Mouse (Mus musculus): ENCODE results near the gene Hsh2d. TPM values are rescaled to one million over a fixed set of nuclear protein-coding genes. Genes with fewer than 3 reads are reported as not detected.
A peak's percentile ranks its signal among the peaks of the same experiment; 100 is the strongest.

The Hsh2d gene
- polyA plus RNA-seq, 1 experiment from 2014 or later = 2.5 TPM

DNA sequence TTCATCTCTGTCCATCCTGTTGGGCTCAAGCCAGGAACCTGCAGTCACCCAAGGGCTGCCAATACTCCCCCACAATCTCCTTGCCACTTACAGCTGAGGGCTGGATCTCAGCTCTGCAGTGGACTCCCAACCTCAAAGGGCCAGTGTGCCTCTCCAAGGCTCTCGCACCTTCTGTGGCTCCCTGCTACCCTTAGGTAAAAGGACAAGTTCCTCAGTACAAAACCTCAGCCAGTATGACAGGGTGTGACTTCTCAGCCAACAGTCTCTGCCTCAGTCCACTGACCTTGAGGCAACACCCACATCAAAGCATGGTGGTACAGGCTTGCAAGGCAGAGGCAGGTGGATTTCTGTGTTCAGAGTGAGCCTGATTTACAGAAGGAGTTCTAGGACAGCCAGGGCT, 22.4 kb downstream of the Hsh2d start:
- WGBS = 78% methylated on average over 1 of the region's 1 CpGs
- no peak overlapping the region for H3K9ac ChIP-seq (ENCODE audit: low read depth, low read length)
- no peaks in the 10 kb centered on the region for H3K27me3 ChIP-seq (replicated peaks; ENCODE audit: control insufficient read depth, insufficient read depth, low read length)
- H3K4me3 ChIP-seq (ENCODE audit: low read length) = no peak overlapping the region
- H3K4me1 ChIP-seq (ENCODE audit: control insufficient read depth, insufficient read depth, low read length) = no peaks in the 10 kb centered on the region
- H3K9me3 ChIP-seq (ENCODE audit: control insufficient read depth, low read length) = no peaks in the 10 kb centered on the region
- no peak for ATAC-seq
- no peak overlapping the region for H3K27ac ChIP-seq (ENCODE audit: low read length)
- H3K4me2 ChIP-seq (ENCODE audit: low read depth, low read length) = no peak overlapping the region
- no peaks in the 10 kb centered on the region for H3K36me3 ChIP-seq (ENCODE audit: control insufficient read depth, insufficient read depth, low read length)

DNA sequence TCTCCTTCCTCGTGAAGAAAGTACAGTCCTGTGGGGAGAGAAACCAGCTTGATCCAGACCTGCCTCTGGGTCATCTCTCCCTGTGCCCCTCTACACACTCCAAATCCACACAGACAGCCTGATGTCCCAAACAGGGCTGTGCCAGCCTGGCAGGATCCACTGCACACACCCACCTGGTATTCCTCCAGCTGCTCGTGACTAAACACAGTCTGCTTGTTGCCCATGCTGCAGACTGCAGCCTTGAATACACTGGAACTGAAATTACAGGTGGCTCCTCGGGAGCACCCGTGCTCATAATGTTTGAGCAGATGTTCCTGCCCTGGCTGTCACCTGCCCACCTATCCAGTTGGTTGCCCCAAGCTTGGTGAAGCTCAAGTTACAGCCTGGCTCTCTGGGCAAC, 23.3 kb downstream of the Hsh2d start, which contains the start of gene Cib3:
Cib3 (minus strand) TSS at position 87 of the 400 bp plus-strand sequence.
- Histone ChIP-seq H3K4me3 (ENCODE audit: low read length) (no peak within 1 kb of the TSS), H3K36me3 (ENCODE audit: control insufficient read depth, insufficient read depth, low read length) (no peaks in the 10 kb centered on the region)
- WGBS = 57% methylated on average over 4 of the region's 4 CpGs

DNA sequence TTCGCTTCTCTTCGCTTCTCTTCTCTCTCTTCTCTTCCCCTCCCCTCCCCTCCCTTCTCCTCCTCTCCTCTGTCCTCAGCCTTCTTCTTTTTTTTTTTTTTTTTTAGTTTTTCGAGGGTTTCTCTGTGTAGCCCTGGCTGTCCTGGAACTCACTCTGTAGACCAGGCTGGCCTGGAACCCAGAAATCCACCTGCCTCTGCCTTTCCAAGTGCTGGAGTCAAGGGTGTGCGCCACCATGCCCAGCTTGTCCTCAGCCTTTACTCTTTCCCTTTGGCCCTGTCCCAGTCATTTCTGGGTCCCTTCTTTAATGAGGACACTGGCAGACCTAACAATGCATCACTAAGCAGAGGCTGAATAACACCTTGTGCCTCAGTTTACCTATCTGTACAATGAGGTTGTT, 24.1 kb downstream of the Hsh2d start, which contains the start of gene Gm11034:
Gm11034 (minus strand) TSS at position 101 of the 400 bp plus-strand sequence.
- ATAC-seq = no peak
- H3K9me3 ChIP-seq (ENCODE audit: control insufficient read depth, low read length) = no peaks in the 10 kb centered on the region
- no peaks in the 10 kb centered on the region for H3K27me3 ChIP-seq (replicated peaks; ENCODE audit: control insufficient read depth, insufficient read depth, low read length)
- 70% methylated on average over 4 of the region's 4 CpGs for WGBS
- H3K4me2 ChIP-seq (ENCODE audit: low read depth, low read length) = no peak within 1 kb of the TSS
- no peak within 1 kb of the TSS for H3K27ac ChIP-seq (ENCODE audit: low read length)
- H3K4me3 ChIP-seq (ENCODE audit: low read length) = no peak within 1 kb of the TSS
- no peak within 1 kb of the TSS for H3K9ac ChIP-seq (ENCODE audit: low read depth, low read length)
- H3K4me1 ChIP-seq (ENCODE audit: control insufficient read depth, insufficient read depth, low read length) = no peaks in the 10 kb centered on the region
- H3K36me3 ChIP-seq (ENCODE audit: control insufficient read depth, insufficient read depth, low read length) = no peaks in the 10 kb centered on the region

More for the DNA sequence above, 23.3 kb downstream of the Hsh2d start, which contains the start of gene Cib3:
- Histone ChIP-seq H3K27me3 (replicated peaks; ENCODE audit: control insufficient read depth, insufficient read depth, low read length) (no peaks in the 10 kb centered on the region), H3K27ac (ENCODE audit: low read length) (no peak within 1 kb of the TSS), H3K4me2 (ENCODE audit: low read depth, low read length) (no peak within 1 kb of the TSS), H3K4me1 (ENCODE audit: control insufficient read depth, insufficient read depth, low read length) (no peaks in the 10 kb centered on the region), H3K9ac (ENCODE audit: low read depth, low read length) (no peak within 1 kb of the TSS), H3K9me3 (ENCODE audit: control insufficient read depth, low read length) (no peaks in the 10 kb centered on the region)
- ATAC-seq = no peak

DNA sequence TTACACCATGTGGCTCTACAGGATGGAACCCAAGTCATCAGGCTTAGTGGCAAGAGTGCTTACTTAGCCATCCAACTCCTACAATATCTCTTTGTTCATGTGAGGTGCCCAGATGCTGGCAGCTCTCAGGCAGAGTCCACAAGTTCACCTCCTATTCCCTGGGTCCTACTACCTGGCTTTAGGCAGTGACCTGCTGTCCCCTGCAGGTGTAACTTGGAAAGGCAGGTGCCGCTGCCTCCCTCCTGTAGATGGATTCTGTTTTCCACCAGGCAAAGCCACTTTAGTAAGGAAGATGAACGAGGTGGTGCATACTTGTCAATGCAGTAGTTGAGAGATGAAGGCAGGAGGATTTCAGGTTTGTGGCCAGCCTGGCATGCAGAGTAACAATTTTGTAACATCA, 25.6 kb downstream of the Hsh2d start:
- H3K4me3 ChIP-seq (ENCODE audit: low read length) = no peak overlapping the region
- H3K4me1 ChIP-seq (ENCODE audit: control insufficient read depth, insufficient read depth, low read length) = no peaks in the 10 kb centered on the region
- no peak overlapping the region for H3K9ac ChIP-seq (ENCODE audit: low read depth, low read length)
- no peaks in the 10 kb centered on the region for H3K36me3 ChIP-seq (ENCODE audit: control insufficient read depth, insufficient read depth, low read length)
- no peaks in the 10 kb centered on the region for H3K27me3 ChIP-seq (replicated peaks; ENCODE audit: control insufficient read depth, insufficient read depth, low read length)
- no peak overlapping the region for H3K4me2 ChIP-seq (ENCODE audit: low read depth, low read length)
- WGBS = 29% methylated on average over 2 of the region's 2 CpGs
- no peak for ATAC-seq
- no peak overlapping the region for H3K27ac ChIP-seq (ENCODE audit: low read length)
- no peaks in the 10 kb centered on the region for H3K9me3 ChIP-seq (ENCODE audit: control insufficient read depth, low read length)

DNA sequence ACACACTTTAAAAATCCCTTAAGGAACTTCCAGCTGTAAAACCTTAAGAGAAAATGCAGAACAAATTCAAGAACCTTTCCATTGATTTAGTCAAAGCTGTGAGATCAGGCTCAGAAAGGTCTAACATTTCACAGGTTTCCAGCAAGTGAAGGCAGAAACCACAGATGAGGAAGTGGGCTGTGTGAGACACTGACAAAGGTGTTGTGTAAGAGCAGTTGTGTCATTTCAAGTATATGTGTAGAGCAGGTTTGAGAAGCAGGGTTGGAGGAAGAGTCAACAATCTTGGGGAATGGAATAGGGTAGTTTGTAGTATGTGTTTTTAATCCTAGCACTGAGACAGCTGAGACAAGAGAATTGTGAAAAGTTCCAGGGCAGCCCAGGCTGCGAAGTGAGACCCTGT, 26.4 kb downstream of the Hsh2d start:
- peaks cover 7% of the 10 kb centered on the region for H3K4me1 ChIP-seq (ENCODE audit: control insufficient read depth, insufficient read depth, low read length)
- 38% methylated on average over 1 of the region's 1 CpGs for WGBS
- no peaks in the 10 kb centered on the region for H3K27me3 ChIP-seq (replicated peaks; ENCODE audit: control insufficient read depth, insufficient read depth, low read length)
- no peaks in the 10 kb centered on the region for H3K36me3 ChIP-seq (ENCODE audit: control insufficient read depth, insufficient read depth, low read length)
- no peak overlapping the region for H3K9ac ChIP-seq (ENCODE audit: low read depth, low read length)
- ATAC-seq = no peak
- H3K27ac ChIP-seq (ENCODE audit: low read length) = no peak overlapping the region
- no peaks in the 10 kb centered on the region for H3K9me3 ChIP-seq (ENCODE audit: control insufficient read depth, low read length)
- H3K4me2 ChIP-seq (ENCODE audit: low read depth, low read length) = no peak overlapping the region
- H3K4me3 ChIP-seq (ENCODE audit: low read length) = no peak overlapping the region

DNA sequence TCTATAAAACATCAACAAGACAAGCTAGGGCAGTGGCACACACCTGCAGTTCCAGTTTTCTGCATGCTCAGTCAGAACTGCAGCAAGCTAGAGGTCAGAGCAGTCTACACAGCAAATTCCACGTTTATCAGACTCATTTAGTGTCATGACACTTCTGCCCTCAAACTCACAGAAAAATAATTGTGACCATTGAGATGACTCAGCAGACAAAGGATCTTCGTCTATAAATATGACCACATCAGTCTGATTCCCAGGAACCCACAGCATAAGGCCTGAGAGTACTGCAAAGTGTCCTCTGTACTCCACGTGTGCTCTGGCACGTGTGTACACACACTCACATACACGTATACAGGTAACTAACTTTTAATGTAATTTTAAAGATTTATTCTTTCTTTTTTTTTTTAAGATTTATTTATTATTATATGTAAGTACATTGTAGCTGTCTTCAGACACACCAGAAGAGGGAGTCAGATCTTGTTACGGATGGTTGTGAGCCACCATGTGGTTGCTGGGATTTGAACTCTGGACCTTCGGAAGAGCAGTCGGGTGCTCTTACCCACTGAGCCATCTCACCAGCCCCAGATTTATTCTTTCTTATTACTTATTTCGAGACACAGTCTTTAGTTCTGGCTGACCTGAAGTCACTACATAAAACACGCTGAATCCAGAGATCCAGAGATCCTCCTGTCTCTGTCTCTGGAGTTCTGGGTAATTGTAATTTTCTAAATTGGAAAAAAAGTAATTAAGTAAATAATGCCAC, 29.5 kb downstream of the Hsh2d start:
- peak; percentile 32 for ATAC-seq
- H3K27ac ChIP-seq (ENCODE audit: low read length) = no peak overlapping the region
- 77% methylated on average over 9 of the region's 10 CpGs for WGBS

DNA sequence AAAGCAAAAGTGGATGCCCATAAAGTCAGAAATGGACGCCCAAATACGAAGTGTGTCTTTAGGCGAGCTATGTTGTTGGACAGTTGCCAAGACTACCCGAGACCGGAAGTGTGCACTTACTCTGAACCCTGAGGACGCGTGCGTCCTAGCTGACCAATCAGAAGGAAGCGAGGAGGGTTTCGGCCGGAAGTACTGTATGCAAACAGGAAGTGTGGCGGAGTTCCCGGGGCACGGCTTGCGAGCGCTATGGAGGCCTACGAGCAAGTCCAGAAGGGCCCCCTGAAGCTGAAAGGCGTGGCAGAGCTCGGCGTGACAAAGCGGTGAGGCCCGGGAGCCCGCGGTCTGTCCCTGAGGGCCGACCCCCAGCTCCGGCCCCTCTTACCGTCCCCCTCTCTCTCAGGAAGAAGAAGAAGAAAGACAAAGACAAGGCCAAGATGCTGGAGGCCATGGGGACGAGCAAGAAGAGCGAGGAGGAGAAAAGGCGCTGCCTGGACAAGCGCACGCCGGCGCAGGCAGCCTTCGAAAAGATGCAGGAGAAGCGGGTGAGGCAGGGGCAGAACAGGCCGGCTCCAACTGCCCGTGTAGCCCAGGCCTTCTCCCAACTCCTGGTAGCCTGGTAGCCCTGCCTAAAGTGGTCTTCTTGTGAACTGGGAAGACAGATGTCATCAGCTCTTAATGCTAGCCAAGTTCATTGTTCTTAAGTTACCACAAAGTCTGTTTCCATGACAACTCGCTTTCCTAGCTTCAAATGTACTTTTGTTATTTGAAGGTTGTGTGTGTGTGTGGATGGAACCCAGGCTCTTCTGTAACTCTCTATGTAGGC, 30.3 kb downstream of the Hsh2d start, which contains the start of gene Fam32a:
Fam32a (plus strand) TSS at position 190 of the 823 bp plus-strand sequence.
- Histone ChIP-seq H3K4me3 (ENCODE audit: low read length) (peak within 1 kb of the TSS; percentile 59), H3K9ac (ENCODE audit: low read depth, low read length) (peak within 1 kb of the TSS; percentile 78), H3K9me3 (ENCODE audit: control insufficient read depth, low read length) (no peaks in the 10 kb centered on the region), H3K4me1 (ENCODE audit: control insufficient read depth, insufficient read depth, low read length) (peaks cover 9% of the 10 kb centered on the region), H3K4me2 (ENCODE audit: low read depth, low read length) (peak within 1 kb of the TSS; percentile 77), H3K36me3 (ENCODE audit: control insufficient read depth, insufficient read depth, low read length) (peaks cover 18% of the 10 kb centered on the region), H3K27me3 (replicated peaks; ENCODE audit: control insufficient read depth, insufficient read depth, low read length) (no peaks in the 10 kb centered on the region), H3K27ac (ENCODE audit: low read length) (peak within 1 kb of the TSS; percentile 69)
- 15% methylated on average over 39 of the region's 39 CpGs for WGBS
- peak; percentile 99 for ATAC-seq

More for the DNA sequence above, 29.5 kb downstream of the Hsh2d start:
- no peak overlapping the region for H3K9ac ChIP-seq (ENCODE audit: low read depth, low read length)
- H3K27me3 ChIP-seq (replicated peaks; ENCODE audit: control insufficient read depth, insufficient read depth, low read length) = no peaks in the 10 kb centered on the region
- H3K4me2 ChIP-seq (ENCODE audit: low read depth, low read length) = peak overlapping the region; percentile 40; the same call in 1 of the 2 replicates
- H3K9me3 ChIP-seq (ENCODE audit: control insufficient read depth, low read length) = no peaks in the 10 kb centered on the region
- peaks cover 15% of the 10 kb centered on the region for H3K36me3 ChIP-seq (ENCODE audit: control insufficient read depth, insufficient read depth, low read length)
- H3K4me3 ChIP-seq (ENCODE audit: low read length) = peak overlapping the region; percentile 59
- H3K4me1 ChIP-seq (ENCODE audit: control insufficient read depth, insufficient read depth, low read length) = peaks cover 9% of the 10 kb centered on the region

DNA sequence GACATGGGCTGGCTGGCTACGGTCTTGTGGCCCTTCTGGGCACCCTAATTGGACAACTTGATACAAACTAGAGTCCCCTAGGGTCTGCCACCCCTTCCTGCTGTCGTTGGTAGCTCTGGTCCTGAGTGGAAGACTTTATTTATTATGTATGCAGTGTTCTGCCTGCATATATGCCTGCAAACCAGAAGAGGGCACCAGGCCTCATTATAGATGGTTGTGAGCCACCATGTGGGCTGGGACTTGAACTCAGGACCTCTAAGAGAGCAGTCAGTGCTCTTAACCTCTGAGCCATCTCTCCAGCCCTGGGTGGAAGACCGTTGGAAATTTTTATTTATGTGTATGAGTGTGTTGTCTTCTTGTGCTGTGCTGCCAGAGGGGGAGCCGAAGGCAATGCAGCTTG, 31.3 kb downstream of the Hsh2d start:
- Histone ChIP-seq H3K4me3 (ENCODE audit: low read length) (peak overlapping the region; percentile 59), H3K27me3 (replicated peaks; ENCODE audit: control insufficient read depth, insufficient read depth, low read length) (no peaks in the 10 kb centered on the region), H3K27ac (ENCODE audit: low read length) (no peak overlapping the region), H3K36me3 (ENCODE audit: control insufficient read depth, insufficient read depth, low read length) (peaks cover 18% of the 10 kb centered on the region), H3K4me2 (ENCODE audit: low read depth, low read length) (peak overlapping the region; percentile 77), H3K9ac (ENCODE audit: low read depth, low read length) (no peak overlapping the region), H3K4me1 (ENCODE audit: control insufficient read depth, insufficient read depth, low read length) (peaks cover 9% of the 10 kb centered on the region), H3K9me3 (ENCODE audit: control insufficient read depth, low read length) (no peaks in the 10 kb centered on the region)
- 79% methylated on average over 4 of the region's 4 CpGs for WGBS
- no peak for ATAC-seq

DNA sequence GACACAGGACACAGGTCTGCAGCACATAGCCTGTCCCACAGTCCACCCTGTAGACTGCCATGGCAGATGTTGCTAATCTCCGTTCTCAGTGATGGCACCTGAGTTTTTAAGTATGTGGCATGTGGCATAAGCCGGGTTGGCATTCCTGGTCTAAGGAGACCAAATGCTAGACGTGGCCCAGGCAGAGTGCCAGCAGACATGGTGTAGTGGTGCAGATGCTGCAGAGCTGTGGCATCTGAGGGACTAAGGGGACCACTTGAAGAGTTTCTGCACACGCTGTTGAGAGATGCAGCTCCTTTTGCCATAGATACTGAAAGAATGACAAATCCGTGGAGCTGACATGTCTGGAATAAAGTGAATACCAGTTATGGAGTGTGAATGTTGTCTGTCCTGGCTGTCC, 33.2 kb downstream of the Hsh2d start:
- Histone ChIP-seq H3K4me3 (ENCODE audit: low read length) (no peak overlapping the region), H3K36me3 (ENCODE audit: control insufficient read depth, insufficient read depth, low read length) (peaks cover 18% of the 10 kb centered on the region), H3K27me3 (replicated peaks; ENCODE audit: control insufficient read depth, insufficient read depth, low read length) (no peaks in the 10 kb centered on the region), H3K4me2 (ENCODE audit: low read depth, low read length) (no peak overlapping the region), H3K4me1 (ENCODE audit: control insufficient read depth, insufficient read depth, low read length) (peaks cover 9% of the 10 kb centered on the region), H3K9ac (ENCODE audit: low read depth, low read length) (no peak overlapping the region), H3K27ac (ENCODE audit: low read length) (no peak overlapping the region), H3K9me3 (ENCODE audit: control insufficient read depth, low read length) (no peaks in the 10 kb centered on the region)
- ATAC-seq = no peak
- 93% methylated on average over 5 of the region's 5 CpGs for WGBS
